Mouse (Mus musculus): ENCODE results near the gene Arhgap45. TPM values are rescaled to one million over a fixed set of nuclear protein-coding genes. Genes with fewer than 3 reads are reported as not detected.
A peak's percentile ranks its signal among the peaks of the same experiment; 100 is the strongest.
"Not testable (repeated sequence)": the region's sequence is repeated elsewhere in the genome, so short reads cannot be mapped to it uniquely, and the experiment has no call there.

Arhgap45 gene
- total and polyA plus RNA-seq, 2 experiments from 2014 or later = 1.7 to 2.3 TPM

- 67% methylated on average over 5 of the region's 5 CpGs for WGBS
- Histone ChIP-seq H3K9me3 (ENCODE audit: low read length) (no peaks in the 10 kb centered on the region), H3K4me3 (ENCODE audit: low read depth, low read length) (no peak overlapping the region), H3K4me2 (ENCODE audit: low read depth) (no peak overlapping the region), H3K4me1 (ENCODE audit: insufficient read depth) (no peaks in the 10 kb centered on the region), H3K27ac (ENCODE audit: low read depth, low read length) (no peak overlapping the region), H3K27me3 (ENCODE audit: insufficient read depth, low read length) (no peaks in the 10 kb centered on the region), H3K9ac (no peak overlapping the region), H3K36me3 (ENCODE audit: insufficient read depth) (peaks cover 32% of the 10 kb centered on the region)
- DNase-seq = no peak
- TF ChIP-seq CTCF (IDR thresholded peaks at IDR 0.05; ENCODE audit: low read depth) = no peak
- ATAC-seq = no peak
Observed at GRCm38 (mm10) chr10:80032799-80033480, 16.5 kb downstream of the Arhgap45 start.

GRCm38 (mm10) chr10:80033511-80034391 lies 17.3 kb downstream of the Arhgap45 start:
- Histone ChIP-seq H3K27ac (ENCODE audit: low read depth, low read length) (no peak overlapping the region), H3K4me2 (ENCODE audit: low read depth) (no peak overlapping the region), H3K4me1 (ENCODE audit: insufficient read depth) (peaks cover 7% of the 10 kb centered on the region; the same call in 1 of the 2 replicates), H3K9me3 (ENCODE audit: low read length) (no peaks in the 10 kb centered on the region), H3K4me3 (ENCODE audit: low read depth, low read length) (no peak overlapping the region), H3K36me3 (ENCODE audit: insufficient read depth) (peaks cover 36% of the 10 kb centered on the region), H3K9ac (no peak overlapping the region), H3K27me3 (ENCODE audit: insufficient read depth, low read length) (no peaks in the 10 kb centered on the region)
- peak; percentile 34 for DNase-seq
- peak; percentile 34; the same call in 1 of the 2 replicates for ATAC-seq
- 51% methylated on average over 9 of the region's 9 CpGs for WGBS
- TF ChIP-seq CTCF (IDR thresholded peaks at IDR 0.05; ENCODE audit: low read depth) = peak; percentile 53; the same call in 1 of the 2 replicates

GRCm38 (mm10) chr10:80035148-80035547 lies 18.7 kb downstream of the Arhgap45 start:
- H3K4me3 ChIP-seq (ENCODE audit: low read depth, low read length) = no peak overlapping the region
- no peaks in the 10 kb centered on the region for H3K9me3 ChIP-seq (ENCODE audit: low read length)
- TF ChIP-seq CTCF (IDR thresholded peaks at IDR 0.05; ENCODE audit: low read depth) = no peak
- H3K27me3 ChIP-seq (ENCODE audit: insufficient read depth, low read length) = no peaks in the 10 kb centered on the region
- 78% methylated on average over 8 of the region's 8 CpGs for WGBS
- H3K9ac ChIP-seq = no peak overlapping the region
- DNase-seq (no peak), ATAC-seq (no peak)
- H3K27ac ChIP-seq (ENCODE audit: low read depth, low read length) = no peak overlapping the region
- H3K4me2 ChIP-seq (ENCODE audit: low read depth) = no peak overlapping the region
- peaks cover 36% of the 10 kb centered on the region for H3K36me3 ChIP-seq (ENCODE audit: insufficient read depth)
- peaks cover 8% of the 10 kb centered on the region; the same call in 1 of the 2 replicates for H3K4me1 ChIP-seq (ENCODE audit: insufficient read depth)

GRCm38 (mm10) chr10:80035686-80036085 lies 19.2 kb downstream of the Arhgap45 start:
- ATAC-seq = no peak
- TF ChIP-seq CTCF (IDR thresholded peaks at IDR 0.05; ENCODE audit: low read depth) = no peak
- DNase-seq = no peak
- peaks cover 8% of the 10 kb centered on the region; the same call in 1 of the 2 replicates for H3K4me1 ChIP-seq (ENCODE audit: insufficient read depth)
- H3K27ac ChIP-seq (ENCODE audit: low read depth, low read length) = no peak overlapping the region
- no peak overlapping the region for H3K4me2 ChIP-seq (ENCODE audit: low read depth)
- no peak overlapping the region for H3K4me3 ChIP-seq (ENCODE audit: low read depth, low read length)
- H3K27me3 ChIP-seq (ENCODE audit: insufficient read depth, low read length) = no peaks in the 10 kb centered on the region
- no peak overlapping the region for H3K9ac ChIP-seq
- H3K36me3 ChIP-seq (ENCODE audit: insufficient read depth) = peaks cover 36% of the 10 kb centered on the region
- H3K9me3 ChIP-seq (ENCODE audit: low read length) = no peaks in the 10 kb centered on the region
- WGBS = 92% methylated on average over 5 of the region's 5 CpGs

GRCm38 (mm10) chr10:80036832-80037231 lies 20.4 kb downstream of the Arhgap45 start:
- no peak for TF ChIP-seq CTCF (IDR thresholded peaks at IDR 0.05; ENCODE audit: low read depth)
- H3K4me2 ChIP-seq (ENCODE audit: low read depth) = no peak overlapping the region
- H3K9me3 ChIP-seq (ENCODE audit: low read length) = no peaks in the 10 kb centered on the region
- no peaks in the 10 kb centered on the region for H3K27me3 ChIP-seq (ENCODE audit: insufficient read depth, low read length)
- H3K27ac ChIP-seq (ENCODE audit: low read depth, low read length) = no peak overlapping the region
- no peak for ATAC-seq
- peaks cover 36% of the 10 kb centered on the region for H3K36me3 ChIP-seq (ENCODE audit: insufficient read depth)
- WGBS = 90% methylated on average over 13 of the region's 13 CpGs
- H3K4me1 ChIP-seq (ENCODE audit: insufficient read depth) = peaks cover 8% of the 10 kb centered on the region; the same call in 1 of the 2 replicates
- H3K4me3 ChIP-seq (ENCODE audit: low read depth, low read length) = no peak overlapping the region
- no peak for DNase-seq
- H3K9ac ChIP-seq = no peak overlapping the region

- peak; percentile 99 for DNase-seq
Observed at GRCm38 (mm10) chr10:80039559-80039979, 23.1 kb downstream of the Arhgap45 start, which contains the start of gene Polr2e. Polr2e (minus strand) TSS chr10:80039795.

GRCm38 (mm10) chr10:80041409-80042060 lies 25.1 kb downstream of the Arhgap45 start:
- ATAC-seq; H3K9me3 ChIP-seq (ENCODE audit: low read length); H3K4me1 ChIP-seq (ENCODE audit: insufficient read depth); DNase-seq; H3K4me2 ChIP-seq (ENCODE audit: low read depth); H3K27me3 ChIP-seq (ENCODE audit: insufficient read depth, low read length); H3K4me3 ChIP-seq (ENCODE audit: low read depth, low read length); H3K9ac ChIP-seq; H3K27ac ChIP-seq (ENCODE audit: low read depth, low read length): not testable (repeated sequence)
- H3K36me3 ChIP-seq (ENCODE audit: insufficient read depth) = peaks cover 18% of the 10 kb centered on the region
- WGBS = 88% methylated on average over 8 of the region's 8 CpGs

More at GRCm38 (mm10) chr10:80039559-80039979, 23.1 kb downstream of the Arhgap45 start, which contains the start of gene Polr2e:
- Histone ChIP-seq H3K4me1 (ENCODE audit: insufficient read depth) (peaks cover 8% of the 10 kb centered on the region; the same call in 1 of the 2 replicates), H3K9me3 (ENCODE audit: low read length) (no peaks in the 10 kb centered on the region), H3K4me3 (ENCODE audit: low read depth, low read length) (peak within 1 kb of the TSS; percentile 70), H3K27ac (ENCODE audit: low read depth, low read length) (peak within 1 kb of the TSS; percentile 73), H3K27me3 (ENCODE audit: insufficient read depth, low read length) (no peaks in the 10 kb centered on the region), H3K9ac (peak within 1 kb of the TSS; percentile 79), H3K36me3 (ENCODE audit: insufficient read depth) (peaks cover 35% of the 10 kb centered on the region), H3K4me2 (ENCODE audit: low read depth) (peak within 1 kb of the TSS; percentile 79)
- WGBS = 3% methylated on average over 40 of the region's 40 CpGs
- peak; percentile 99 for ATAC-seq
- TF ChIP-seq CTCF (IDR thresholded peaks at IDR 0.05; ENCODE audit: low read depth) = no peak

Data from forebrain, postnatal 0 days (tissue).